Mouse (Mus musculus): ENCODE results near the gene Lhx1. TPM values are rescaled to one million over a fixed set of nuclear protein-coding genes. Genes with fewer than 3 reads are reported as not detected.

Lhx1 gene
- polyA plus RNA-seq, 1 experiment from 2014 or later: 0.21 TPM

DNA sequence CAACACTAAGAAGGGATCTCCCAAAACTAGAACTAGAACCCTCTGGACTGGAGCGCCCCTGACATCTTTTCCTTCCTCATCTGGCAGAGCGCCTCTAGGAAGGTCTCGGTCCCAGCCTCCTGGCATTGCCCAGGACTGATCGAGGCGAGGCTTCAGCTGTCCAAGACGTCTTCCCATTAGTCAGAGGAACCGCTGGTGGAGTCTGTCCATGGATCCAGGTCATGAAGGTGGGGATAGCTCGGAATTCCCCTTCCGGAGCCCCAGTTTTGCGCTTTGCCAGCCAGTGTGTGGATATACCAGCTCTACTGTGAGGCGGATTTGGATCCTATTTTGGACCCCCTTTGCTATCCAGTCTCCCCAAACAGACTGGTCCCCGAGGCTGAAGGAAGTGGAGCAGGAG lies 6.3 kb downstream of the Lhx1 start:
- H3K36me3 ChIP-seq (replicated peaks; ENCODE audit: insufficient read depth, low read length): no peaks in the 10 kb centered on the region
- H3K4me1 ChIP-seq (ENCODE audit: insufficient read depth): peaks cover 9% of the 10 kb centered on the region
- TF ChIP-seq EP300 (IDR thresholded peaks at IDR 0.05; ENCODE audit: low read depth) (no peak), CTCF (IDR thresholded peaks at IDR 0.05; ENCODE audit: low read depth) (no peak)
- H3K4me2 ChIP-seq (ENCODE audit: low read depth, low read length): no peak overlapping the region
- H3K9me3 ChIP-seq (ENCODE audit: low read length): no peaks in the 10 kb centered on the region
- 30% methylated on average over 12 of the region's 12 CpGs for WGBS (ENCODE audit: insufficient replicate concordance)
- DNase-seq (no peak), ATAC-seq (no peak)
- no peak overlapping the region for H3K9ac ChIP-seq (replicated peaks)
- no peak overlapping the region for H3K27ac ChIP-seq (ENCODE audit: low read depth)
- H3K27me3 ChIP-seq (ENCODE audit: insufficient read depth, low read length): peaks cover 97% of the 10 kb centered on the region
- H3K4me3 ChIP-seq (ENCODE audit: low read depth, low read length): no peak overlapping the region

DNA sequence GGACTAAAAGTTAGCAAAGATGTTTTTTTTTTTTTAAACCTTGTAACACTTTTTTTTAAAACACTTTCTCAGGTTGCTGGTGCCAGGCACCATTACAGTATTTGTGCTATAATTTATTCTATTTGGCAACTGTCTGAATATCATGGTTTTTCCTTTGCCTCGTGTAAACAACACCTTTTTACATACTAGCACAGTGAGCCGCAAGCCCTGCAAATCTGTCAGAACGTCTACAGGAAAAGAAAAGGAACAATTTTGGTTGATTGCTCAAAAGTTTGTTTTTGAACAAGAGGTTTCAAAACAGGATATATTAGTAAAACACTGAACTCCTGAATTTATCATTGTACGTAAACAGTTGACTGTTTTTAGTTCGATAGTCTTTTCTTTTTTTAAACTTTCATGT lies 7.1 kb downstream of the Lhx1 start:
- DNase-seq (no peak), ATAC-seq (no peak)
- Histone ChIP-seq H3K27me3 (ENCODE audit: insufficient read depth, low read length) (peaks cover 90% of the 10 kb centered on the region), H3K9me3 (ENCODE audit: low read length) (no peaks in the 10 kb centered on the region), H3K27ac (ENCODE audit: low read depth) (no peak overlapping the region), H3K4me3 (ENCODE audit: low read depth, low read length) (no peak overlapping the region), H3K9ac (replicated peaks) (no peak overlapping the region), H3K4me1 (ENCODE audit: insufficient read depth) (peaks cover 9% of the 10 kb centered on the region), H3K36me3 (replicated peaks; ENCODE audit: insufficient read depth, low read length) (no peaks in the 10 kb centered on the region), H3K4me2 (ENCODE audit: low read depth, low read length) (no peak overlapping the region)
- WGBS (ENCODE audit: insufficient replicate concordance): 56% methylated on average over 5 of the region's 5 CpGs
- no peak for TF ChIP-seq CTCF (IDR thresholded peaks at IDR 0.05; ENCODE audit: low read depth)
- no peak for TF ChIP-seq EP300 (IDR thresholded peaks at IDR 0.05; ENCODE audit: low read depth)

DNA sequence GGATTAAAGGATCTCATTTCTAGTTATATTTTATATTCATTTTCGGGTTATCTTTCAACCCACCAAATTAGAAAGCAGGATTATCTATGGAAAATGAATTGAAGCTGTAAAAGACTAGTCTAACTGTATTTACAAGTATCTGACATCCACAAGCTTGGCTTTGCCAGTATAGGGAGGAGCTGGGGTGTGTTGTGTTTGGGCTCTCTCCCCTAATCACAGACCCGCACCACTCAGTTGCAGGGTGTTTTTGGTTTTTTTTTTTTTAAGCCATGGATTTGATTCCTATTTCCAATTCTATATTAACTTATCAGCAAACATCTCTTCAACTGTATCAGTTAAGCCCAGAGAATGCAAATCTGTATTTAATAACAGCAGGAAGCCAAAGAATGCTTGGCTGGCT lies 7.9 kb downstream of the Lhx1 start:
- peaks cover 82% of the 10 kb centered on the region for H3K27me3 ChIP-seq (ENCODE audit: insufficient read depth, low read length)
- DNase-seq: no peak
- 31% methylated on average over 2 of the region's 2 CpGs for WGBS (ENCODE audit: insufficient replicate concordance)
- no peak overlapping the region for H3K4me3 ChIP-seq (ENCODE audit: low read depth, low read length)
- peaks cover 15% of the 10 kb centered on the region for H3K4me1 ChIP-seq (ENCODE audit: insufficient read depth)
- no peak overlapping the region for H3K27ac ChIP-seq (ENCODE audit: low read depth)
- ATAC-seq: no peak
- H3K9ac ChIP-seq (replicated peaks): no peak overlapping the region
- no peaks in the 10 kb centered on the region for H3K9me3 ChIP-seq (ENCODE audit: low read length)
- H3K4me2 ChIP-seq (ENCODE audit: low read depth, low read length): no peak overlapping the region
- H3K36me3 ChIP-seq (replicated peaks; ENCODE audit: insufficient read depth, low read length): no peaks in the 10 kb centered on the region
- TF ChIP-seq CTCF (IDR thresholded peaks at IDR 0.05; ENCODE audit: low read depth) (no peak), EP300 (IDR thresholded peaks at IDR 0.05; ENCODE audit: low read depth) (no peak)

DNA sequence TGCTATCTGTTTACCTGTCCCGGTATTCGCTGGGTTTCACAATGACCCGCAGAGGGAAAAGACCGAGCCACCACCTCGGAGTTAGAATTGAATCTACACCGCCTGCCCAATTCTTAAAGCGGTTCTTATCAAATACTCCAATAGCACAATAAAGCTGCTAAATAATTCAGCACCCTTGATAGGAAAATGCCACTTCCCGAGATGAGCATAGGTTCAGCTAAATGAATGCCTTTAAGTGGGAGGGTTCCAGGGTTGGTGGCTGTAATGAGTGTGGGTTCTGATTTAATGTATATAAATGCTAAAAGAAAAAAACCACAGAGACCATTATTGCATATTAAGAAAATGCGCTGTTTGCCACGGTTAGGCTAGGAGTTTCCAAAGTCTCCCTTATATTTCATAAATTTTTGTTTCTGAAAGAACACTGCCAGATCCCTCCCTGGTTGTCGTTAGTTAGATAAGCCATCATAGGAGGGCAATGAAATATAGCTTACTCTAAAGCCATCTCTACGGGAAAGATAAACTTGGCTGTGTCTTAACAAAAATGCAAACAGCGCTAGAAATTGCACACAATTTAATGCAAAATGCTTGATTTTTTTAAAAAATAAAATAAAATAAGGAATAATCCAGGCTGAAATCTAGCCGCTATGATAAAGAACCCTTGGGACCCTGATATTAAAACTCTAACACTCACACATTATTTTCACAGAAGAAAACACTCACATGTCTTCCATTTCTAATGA lies 8.7 kb downstream of the Lhx1 start:
- no peak overlapping the region for H3K27ac ChIP-seq (ENCODE audit: low read depth)
- TF ChIP-seq CTCF (IDR thresholded peaks at IDR 0.05; ENCODE audit: low read depth) (no peak), EP300 (IDR thresholded peaks at IDR 0.05; ENCODE audit: low read depth) (no peak)
- H3K4me2 ChIP-seq (ENCODE audit: low read depth, low read length): no peak overlapping the region
- H3K9ac ChIP-seq (replicated peaks): no peak overlapping the region
- no peaks in the 10 kb centered on the region for H3K9me3 ChIP-seq (ENCODE audit: low read length)
- H3K36me3 ChIP-seq (replicated peaks; ENCODE audit: insufficient read depth, low read length): no peaks in the 10 kb centered on the region
- H3K27me3 ChIP-seq (ENCODE audit: insufficient read depth, low read length): peaks cover 74% of the 10 kb centered on the region
- DNase-seq: no peak
- peaks cover 15% of the 10 kb centered on the region for H3K4me1 ChIP-seq (ENCODE audit: insufficient read depth)
- ATAC-seq: no peak
- WGBS (ENCODE audit: insufficient replicate concordance): 11% methylated on average over 14 of the region's 14 CpGs
- H3K4me3 ChIP-seq (ENCODE audit: low read depth, low read length): no peak overlapping the region

DNA sequence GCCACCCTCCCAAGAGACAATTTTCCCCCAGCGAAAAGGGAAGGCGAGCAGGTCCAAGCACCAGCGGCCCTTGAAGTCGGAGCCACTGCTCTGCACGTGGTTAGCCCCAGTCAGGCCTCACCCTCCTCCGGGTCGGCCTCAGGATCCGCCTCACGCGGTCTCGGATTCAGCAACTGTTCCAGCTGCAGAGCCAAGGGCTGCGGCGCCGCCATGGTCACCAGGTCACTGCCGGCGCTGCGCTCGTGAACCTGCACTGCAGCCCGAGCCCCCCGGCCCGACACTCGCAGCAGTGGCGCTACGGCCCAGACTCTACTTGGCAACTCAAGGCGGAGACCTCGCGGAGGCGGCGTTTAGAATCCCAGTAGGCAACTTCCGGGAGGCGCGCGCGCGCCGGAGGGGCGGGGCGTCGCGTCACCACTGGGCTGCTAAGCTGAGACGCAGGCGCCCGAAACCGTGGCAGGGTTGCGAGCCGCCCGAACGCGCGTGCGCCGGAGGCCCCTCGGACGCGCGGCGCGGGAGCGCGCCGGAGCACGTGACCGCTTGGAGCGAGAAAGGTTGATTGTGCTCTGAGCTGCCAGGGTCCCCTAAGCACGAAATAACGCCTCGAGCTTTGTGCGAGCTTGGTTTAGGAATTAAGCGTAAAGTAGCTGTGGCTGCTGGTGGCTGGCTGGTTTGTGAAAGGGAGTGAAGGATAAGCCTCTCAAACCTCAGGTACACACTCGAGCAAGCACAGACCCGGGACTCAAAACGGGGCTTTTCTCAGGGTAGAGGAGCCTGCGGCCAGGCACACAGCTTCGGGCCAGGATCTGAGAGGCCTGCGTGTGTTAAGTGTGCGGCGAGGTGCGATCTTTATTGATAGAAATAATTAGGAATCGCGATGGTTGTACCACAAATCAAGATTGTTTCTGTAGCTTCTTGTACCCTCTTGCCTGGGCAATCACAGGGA lies 11.9 kb downstream of the Lhx1 start, which contains the start of gene Aatf:
TSS of gene Aatf (minus strand) at position 352 of the 946 bp plus-strand sequence.
- peak; percentile 99 for ATAC-seq
- WGBS (ENCODE audit: insufficient replicate concordance): 1% methylated on average over 79 of the region's 80 CpGs
- H3K36me3 ChIP-seq (replicated peaks; ENCODE audit: insufficient read depth, low read length): peaks cover 12% of the 10 kb centered on the region
- H3K27me3 ChIP-seq (ENCODE audit: insufficient read depth, low read length): peaks cover 42% of the 10 kb centered on the region
- peaks cover 15% of the 10 kb centered on the region for H3K4me1 ChIP-seq (ENCODE audit: insufficient read depth)
- H3K4me3 ChIP-seq (ENCODE audit: low read depth, low read length): peak within 1 kb of the TSS; percentile 85
- peak within 1 kb of the TSS; percentile 72 for H3K27ac ChIP-seq (ENCODE audit: low read depth)
- peak within 1 kb of the TSS; percentile 96 for H3K4me2 ChIP-seq (ENCODE audit: low read depth, low read length)
- TF ChIP-seq CTCF (IDR thresholded peaks at IDR 0.05; ENCODE audit: low read depth) (no peak), EP300 (IDR thresholded peaks at IDR 0.05; ENCODE audit: low read depth) (no peak)
- peak within 1 kb of the TSS; percentile 79 for H3K9ac ChIP-seq (replicated peaks)
- peak; percentile 99 for DNase-seq
- H3K9me3 ChIP-seq (ENCODE audit: low read length): no peaks in the 10 kb centered on the region

DNA sequence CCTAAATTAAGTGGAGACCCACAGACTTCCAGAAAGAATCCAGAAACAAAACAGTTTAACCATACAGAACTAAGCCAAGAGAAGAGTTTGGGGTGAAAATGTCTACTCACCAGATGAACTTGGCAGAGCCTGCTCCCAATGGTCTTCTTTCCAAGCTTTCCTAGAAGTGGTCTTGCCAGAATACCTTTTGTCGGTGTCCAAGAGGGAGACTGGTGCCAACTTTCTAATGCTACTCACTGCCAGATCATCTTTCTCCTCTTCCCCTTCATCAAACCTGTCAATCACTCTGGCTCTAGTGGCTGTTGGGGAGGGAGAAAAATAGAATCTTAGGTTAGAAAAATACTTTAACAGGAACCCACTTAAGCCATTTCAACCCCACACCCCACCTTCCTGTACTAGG lies 13.3 kb downstream of the Lhx1 start:
- Histone ChIP-seq H3K4me3 (ENCODE audit: low read depth, low read length) (peak overlapping the region; percentile 85; the same call in 1 of the 2 replicates), H3K27me3 (ENCODE audit: insufficient read depth, low read length) (peaks cover 31% of the 10 kb centered on the region), H3K4me2 (ENCODE audit: low read depth, low read length) (peak overlapping the region; percentile 96), H3K36me3 (replicated peaks; ENCODE audit: insufficient read depth, low read length) (peaks cover 16% of the 10 kb centered on the region), H3K9me3 (ENCODE audit: low read length) (no peaks in the 10 kb centered on the region), H3K4me1 (ENCODE audit: insufficient read depth) (peaks cover 15% of the 10 kb centered on the region), H3K27ac (ENCODE audit: low read depth) (no peak overlapping the region), H3K9ac (replicated peaks) (peak overlapping the region; percentile 79)
- DNase-seq: no peak
- no peak for TF ChIP-seq EP300 (IDR thresholded peaks at IDR 0.05; ENCODE audit: low read depth)
- no peak for TF ChIP-seq CTCF (IDR thresholded peaks at IDR 0.05; ENCODE audit: low read depth)
- ATAC-seq: no peak
- WGBS (ENCODE audit: insufficient replicate concordance): 83% methylated on average over 1 of the region's 1 CpGs
